Mouse (Mus musculus) 3134 (cell line): ENCODE measurements around the gene Tspan9.

Experiments
- DNase-seq: peaks from one replicate; pipeline ENCODE4 v3.0.0-alpha.2; 2011; ENCODE audit warnings: low spot score; ENCODE audit not compliant: insufficient read length; ENCODE audit errors: extremely low read depth

Tspan9 gene

GRCm38 (mm10) chr6:128079576-128080224, 63.7 kb downstream of the Tspan9 start:
- no peak for DNase-seq

DNA sequence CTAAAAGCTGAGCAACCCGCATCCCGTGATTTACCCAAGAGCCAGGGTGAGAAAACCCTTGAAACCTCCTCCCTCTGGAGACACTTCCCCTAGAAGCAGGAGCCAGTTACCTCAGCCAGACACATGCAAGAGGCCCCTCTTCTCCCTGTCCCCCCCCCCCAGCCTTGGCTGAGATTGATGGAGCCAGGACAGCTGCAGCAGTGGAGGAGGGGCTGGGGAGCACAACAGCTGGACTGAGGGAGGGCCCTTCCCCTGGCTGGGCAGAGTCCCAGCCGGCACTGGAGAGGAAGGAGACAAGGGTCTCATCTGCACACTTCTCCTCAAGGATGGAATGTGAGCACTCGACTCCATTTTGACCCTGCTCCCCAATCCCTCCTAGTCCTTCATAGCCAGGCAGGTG, 64.9 kb downstream of the Tspan9 start:
- no peak for DNase-seq

DNA sequence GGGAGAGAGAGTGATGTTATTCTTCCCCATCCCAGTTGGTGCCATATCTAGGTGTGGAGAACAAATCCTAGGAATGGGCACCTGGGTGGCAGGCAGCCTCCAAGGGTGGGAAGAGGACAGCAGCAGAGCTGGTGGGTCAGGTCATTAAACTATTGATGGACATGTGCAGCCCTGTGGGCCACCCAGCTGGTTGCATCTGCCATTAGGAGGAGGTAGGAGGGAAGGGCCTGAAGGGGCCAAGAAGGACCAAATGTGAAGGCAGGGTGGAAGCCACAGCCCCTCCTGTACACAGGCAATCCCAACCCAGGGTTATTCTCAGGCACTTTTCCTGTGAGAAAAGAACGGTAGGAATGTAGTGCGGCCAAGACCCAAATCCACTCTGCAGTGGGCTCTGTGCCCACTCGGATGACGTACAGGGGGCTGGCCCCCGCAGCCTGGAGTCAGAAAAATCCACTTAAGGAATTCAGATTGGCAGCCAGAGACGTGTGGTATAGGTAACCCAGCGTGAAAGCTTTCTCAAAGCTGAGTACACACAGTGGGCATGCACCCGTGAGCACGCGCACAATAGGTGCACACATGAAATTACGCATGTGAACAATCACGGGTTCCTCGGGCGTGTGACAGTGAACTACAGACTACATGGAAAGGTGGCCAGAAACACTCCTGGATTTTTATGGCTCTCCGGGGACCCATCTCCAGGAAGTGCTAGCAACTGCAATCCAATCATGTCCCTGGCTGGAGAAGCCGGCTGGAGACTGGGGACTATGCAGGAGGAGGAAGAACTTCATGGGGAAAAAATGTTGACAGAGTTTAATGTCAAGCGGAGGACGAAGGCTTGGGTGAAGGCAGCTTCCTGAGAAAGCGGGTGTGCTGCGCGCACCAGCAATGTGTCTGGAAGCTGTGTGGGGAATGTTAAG, 67.0 kb downstream of the Tspan9 start:
- no peak for DNase-seq

GRCm38 (mm10) chr6:128075453-128076003, 67.9 kb downstream of the Tspan9 start:
- DNase-seq = peak; percentile 66

GRCm38 (mm10) chr6:128070921-128071558, 72.4 kb downstream of the Tspan9 start:
- no peak for DNase-seq

DNA sequence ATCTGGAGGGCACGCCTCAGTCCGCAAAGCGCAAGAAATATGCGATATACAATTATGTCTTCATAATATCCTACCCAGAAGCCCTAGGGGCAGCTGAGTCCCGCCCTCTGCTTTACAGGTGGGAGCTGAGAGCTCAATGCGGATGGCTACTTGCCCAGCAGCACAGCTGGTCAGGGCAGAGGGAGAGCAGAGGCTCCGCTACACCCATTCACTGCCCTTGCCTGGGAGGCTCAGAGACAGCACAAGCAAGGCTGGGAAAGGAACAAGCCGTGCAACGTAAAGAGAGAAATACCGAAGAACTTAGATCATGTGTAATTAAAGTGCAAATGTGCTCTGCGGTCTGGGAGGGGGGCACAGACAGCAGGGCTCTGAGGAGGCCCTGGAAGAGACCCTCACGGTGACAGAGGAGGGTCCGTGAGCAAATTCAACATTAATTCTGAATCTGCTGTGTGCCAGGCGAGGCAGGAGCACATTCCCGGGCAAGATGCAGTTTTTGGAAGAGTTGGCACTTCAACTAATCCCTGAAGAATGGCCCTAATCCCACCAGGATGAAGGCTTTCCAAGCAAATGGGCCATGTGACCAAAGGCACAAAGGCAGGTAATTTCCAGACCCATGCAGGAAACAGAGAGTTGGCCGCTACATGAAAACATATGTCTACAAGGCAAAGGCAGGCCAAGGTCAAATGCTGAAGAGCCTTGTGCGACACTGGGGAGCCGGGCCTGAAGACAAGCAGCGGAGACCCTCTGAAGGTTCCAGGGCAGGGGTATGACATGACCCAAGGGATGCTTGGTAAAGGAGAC, 73.1 kb downstream of the Tspan9 start:
- no peak for DNase-seq

DNA sequence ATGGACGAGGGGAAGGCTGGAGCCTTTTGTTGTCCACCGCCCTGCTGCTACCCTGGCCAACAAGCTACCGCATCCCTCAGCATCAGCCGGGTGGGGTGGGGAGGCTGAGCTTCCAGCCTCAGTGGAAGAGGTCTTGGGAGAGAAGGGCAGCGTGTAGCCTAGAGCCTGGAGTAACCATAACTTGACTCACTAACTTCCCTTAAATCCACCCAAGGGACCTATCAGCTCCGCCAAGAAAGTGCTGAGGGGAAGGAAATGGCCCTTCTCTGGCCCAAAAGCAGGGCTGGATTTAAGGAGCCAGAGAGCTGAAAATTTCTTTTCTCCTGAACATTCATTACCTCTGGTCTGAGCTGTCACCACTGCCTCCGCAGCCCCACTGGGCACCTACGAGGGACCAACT, 75.2 kb downstream of the Tspan9 start:
- no peak for DNase-seq

- no peak for DNase-seq
These were observed 77.4 kb downstream of the Tspan9 start for GRCm38 (mm10) chr6:128065982-128066381.

GRCm38 (mm10) chr6:128063501-128063900, 79.9 kb downstream of the Tspan9 start:
- no peak for DNase-seq

DNA sequence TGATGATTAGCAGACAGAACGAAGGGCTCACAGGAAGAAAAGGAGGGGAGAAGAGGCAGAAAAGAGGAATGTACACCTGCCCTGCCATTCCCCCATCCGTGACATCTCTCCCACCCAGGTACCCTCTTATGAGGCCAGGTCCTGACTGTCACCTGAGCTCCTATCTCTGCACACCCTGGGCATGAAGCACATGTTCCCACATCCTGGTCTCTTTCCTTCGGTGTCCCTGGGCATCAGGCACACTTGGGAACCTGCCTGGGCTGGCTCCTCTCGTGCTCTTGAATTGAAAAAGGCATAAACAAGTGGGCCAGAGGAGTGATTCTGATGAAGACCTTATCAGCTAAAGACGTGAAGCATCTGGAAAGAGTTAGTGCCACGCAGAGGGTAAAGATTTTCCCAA, 80.6 kb downstream of the Tspan9 start:
- no peak for DNase-seq

DNA sequence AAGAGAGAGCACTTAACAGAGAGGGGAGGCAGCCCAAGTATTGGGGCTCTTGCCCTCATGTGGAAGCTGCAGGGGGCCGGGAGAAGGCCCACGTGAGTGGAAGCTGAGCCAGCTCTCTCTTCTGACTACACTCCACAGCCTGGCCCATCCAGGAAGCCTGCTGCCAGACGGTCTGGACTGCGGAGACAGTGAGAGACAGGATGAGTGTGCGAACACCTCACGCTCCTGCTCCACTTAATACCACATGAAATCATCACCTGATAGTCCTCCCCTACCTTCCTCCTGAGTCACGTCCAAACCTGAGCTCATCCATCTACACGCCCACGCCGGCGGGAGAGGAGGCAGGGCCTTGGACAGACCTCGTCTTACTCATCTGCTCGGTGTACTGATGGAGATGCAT, 81.2 kb downstream of the Tspan9 start:
- no peak for DNase-seq

DNA sequence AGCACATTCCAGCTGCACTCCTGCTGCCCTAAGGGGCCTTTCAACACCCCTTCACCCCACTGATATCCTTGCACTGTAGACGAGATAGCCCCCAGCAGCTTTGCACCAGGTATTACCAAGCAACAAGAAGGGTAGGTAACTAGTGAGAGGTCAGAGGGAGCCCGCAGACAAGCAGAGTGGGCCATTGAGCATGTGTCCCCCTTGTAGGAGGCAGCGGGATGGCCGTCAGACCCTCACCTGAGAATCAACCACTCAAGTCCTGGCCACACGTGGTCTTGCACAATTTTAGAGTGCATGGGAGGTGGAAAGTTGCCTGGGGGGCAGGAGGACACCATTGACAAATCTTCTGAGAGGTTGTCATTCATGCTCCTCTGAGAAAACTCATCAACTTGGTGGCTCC, 82.1 kb downstream of the Tspan9 start:
- no peak for DNase-seq

GRCm38 (mm10) chr6:128058570-128058969, 84.8 kb downstream of the Tspan9 start:
- DNase-seq = no peak

DNA sequence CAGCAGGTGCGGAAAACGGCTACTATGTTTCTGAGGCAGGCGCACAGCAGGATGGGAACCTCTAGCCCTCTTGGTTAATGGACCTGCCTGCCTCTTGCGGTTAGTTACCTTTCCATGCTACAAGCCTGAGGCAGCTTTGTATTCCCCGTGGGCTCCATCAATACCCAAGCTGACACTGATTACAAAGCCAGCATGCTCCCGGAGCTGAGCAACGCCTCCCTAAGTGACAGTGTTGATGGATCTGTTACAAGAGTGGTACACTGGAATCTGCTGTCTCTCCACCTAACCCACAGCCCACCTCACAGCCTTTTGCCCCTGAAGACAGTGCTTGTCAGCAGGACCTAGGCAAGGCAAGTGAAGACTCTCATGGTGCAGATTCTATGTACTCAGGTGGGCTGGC, 85.2 kb downstream of the Tspan9 start:
- no peak for DNase-seq

DNA sequence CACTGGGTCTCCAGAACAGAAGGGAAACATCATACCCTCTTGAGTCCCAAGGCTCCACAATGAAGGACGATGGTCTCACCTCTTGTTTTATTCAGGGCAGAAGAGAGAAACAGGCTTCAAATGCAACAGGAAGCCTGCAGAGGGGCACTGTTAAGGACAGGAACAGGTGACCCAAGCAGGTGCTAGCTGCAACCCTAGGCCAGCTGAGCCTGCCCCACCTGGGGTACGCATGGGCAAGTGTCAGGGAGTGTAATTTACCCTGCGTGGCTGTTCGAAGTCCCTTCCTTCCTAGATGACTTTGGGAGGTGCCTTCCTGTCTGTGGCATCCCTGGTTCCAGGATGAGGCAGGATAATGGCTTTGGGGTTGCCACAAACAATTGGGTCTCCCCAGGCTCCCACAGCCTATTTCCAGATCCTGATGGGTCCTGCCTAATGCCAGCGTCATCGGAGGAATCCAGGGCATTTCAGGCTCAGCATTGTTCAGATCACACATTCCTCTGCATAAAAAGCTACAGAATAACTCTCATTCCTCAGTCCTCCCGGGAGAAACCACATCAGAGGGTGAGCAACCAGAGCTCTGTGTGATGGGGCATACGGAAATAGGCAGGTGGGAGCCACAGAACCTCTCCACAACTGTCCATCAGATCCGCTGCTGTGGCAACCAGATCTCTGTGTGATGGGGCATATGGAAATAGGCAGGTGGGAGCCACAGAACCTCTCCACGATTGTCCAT, 90.2 kb downstream of the Tspan9 start:
- no peak for DNase-seq

- DNase-seq = no peak
These were observed 95.7 kb downstream of the Tspan9 start for GRCm38 (mm10) chr6:128047671-128048070.

DNA sequence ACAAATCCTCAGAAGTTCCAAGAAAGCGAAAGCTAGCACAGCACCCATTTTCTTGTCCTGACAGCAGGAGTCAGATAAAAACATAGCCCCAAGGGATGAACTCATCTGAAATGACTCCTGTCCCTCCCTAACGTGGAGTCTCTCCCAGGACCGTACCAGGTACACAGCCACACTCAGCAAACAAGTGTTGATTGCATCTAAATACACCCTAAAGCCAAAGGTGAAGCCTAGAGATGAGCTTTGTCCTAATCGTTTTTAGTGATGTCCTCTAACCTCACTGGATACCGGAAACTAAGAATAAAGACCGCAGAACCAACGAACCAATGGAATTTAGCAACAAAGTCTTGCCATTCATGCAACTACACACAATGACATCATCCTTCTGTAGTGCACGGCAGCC, 96.2 kb downstream of the Tspan9 start:
- DNase-seq = no peak

- DNase-seq = no peak
These were observed 96.6 kb downstream of the Tspan9 start for GRCm38 (mm10) chr6:128046799-128047198.

- no peak for DNase-seq
These were observed 98.7 kb downstream of the Tspan9 start for GRCm38 (mm10) chr6:128044691-128045090.

DNA sequence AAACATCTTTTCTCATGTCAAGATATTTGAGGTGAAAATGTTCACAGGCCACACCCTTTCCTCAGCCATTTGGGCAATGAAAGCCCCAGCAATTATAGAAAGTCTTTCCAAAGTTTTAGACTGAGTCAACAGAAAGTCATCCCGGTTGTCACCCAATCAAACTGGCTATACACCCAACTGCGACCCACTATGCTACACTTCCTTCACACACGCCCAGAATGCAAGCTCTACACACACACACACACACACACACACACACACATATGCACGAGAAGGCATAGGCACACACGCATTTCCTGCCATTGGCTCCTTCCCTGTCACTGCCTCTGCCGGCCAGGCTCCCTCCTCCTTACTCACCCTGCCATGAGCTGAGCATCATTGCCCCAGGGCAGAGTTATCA, 99.9 kb downstream of the Tspan9 start:
- peak; percentile 44 for DNase-seq
